Mouse (Mus musculus): ENCODE measurements around the gene Inha.

Gene Inha

GRCm38 (mm10) chr1:75559212-75559925 is 52.5 kb downstream of the Inha start:
- peak; percentile 94 for DNase-seq
